Mouse (Mus musculus) colon, adult 2 months (tissue): ENCODE measurements around the gene Gm16223. TPM values are rescaled to one million over a fixed set of nuclear protein-coding genes. Genes with fewer than 3 reads are reported as not detected.

Source experiments
- polyA plus RNA-seq: library from polyadenylated mRNA; depleted of rRNA; stranded (reverse); fragments of >200 nt; gene quantifications from 2 replicates; pipeline ENCODE4 v1.2.3, GENCODE M21; 2012; rRNA removed

The Gm16223 gene
- not detected in 2 replicates for polyA plus RNA-seq

GRCm38 (mm10) chr5:42067476-42068187 lies at the start of gene Gm16223:
Gm16223 (plus strand) TSS chr5:42067960.

Other genes starting within 250 kb of the Gm16223 start
- 4.0 and 5.4 TPM in 2 replicates for gene Bod1l, start 223.6 kb upstream of the Gm16223 start, polyA plus RNA-seq